Mouse (Mus musculus) gastrocnemius, postnatal 36 days (tissue): Measurements from ENCODE around the gene Cdc6. TPM values are rescaled to one million over a fixed set of nuclear protein-coding genes. Genes with fewer than 3 reads are reported as not detected.
"Not testable (repeated sequence)": the region's sequence is repeated elsewhere in the genome, so short reads cannot be mapped to it uniquely, and the experiment has no call there.

Source experiments
- DNase-seq, 2 experiments: peaks; one replicate each; pipeline ENCODE4 v3.0.0; 2022
- intact Hi-C: fragments of 180-260 bp; cut with DNase I; formaldehyde crosslinking; loops from one replicate; pipeline ENCODE4 v1.15.1; 2025
- total RNA-seq, 2 experiments: library from RNA; stranded (reverse); gene quantifications; 2 replicates each; pipeline ENCODE4 v1.2.3; 2021

The Cdc6 gene
- total RNA-seq, 2 experiments from 2014 or later: 0.20 to 0.64 TPM

DNA sequence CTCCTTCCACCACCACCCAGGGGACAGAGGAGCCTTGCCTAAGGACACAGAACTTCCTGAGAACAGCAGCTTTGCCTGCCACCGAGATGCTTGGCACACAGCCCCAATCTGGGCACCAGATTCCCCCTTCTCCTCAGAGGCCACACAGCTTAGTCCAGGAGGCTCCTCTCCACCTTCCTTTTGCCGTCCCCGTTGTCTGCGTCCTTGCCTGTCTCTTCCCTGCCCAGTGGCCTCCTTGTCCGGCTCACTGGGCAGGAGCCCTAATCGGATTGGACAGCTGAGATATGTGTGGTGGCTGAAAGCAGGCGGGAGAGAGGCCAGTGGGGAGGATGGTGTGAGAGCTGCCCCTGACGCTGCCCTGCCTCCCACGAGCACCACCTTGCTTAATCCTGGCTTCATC lies 21.9 kb downstream of the Cdc6 start:
- intact Hi-C loops: loop anchor here (5.0 to 10.0 kb wide), 3 partner anchors 105 to 218 kb away; no protein-coding TSS in a partner anchor
- DNase-seq: no peak

DNA sequence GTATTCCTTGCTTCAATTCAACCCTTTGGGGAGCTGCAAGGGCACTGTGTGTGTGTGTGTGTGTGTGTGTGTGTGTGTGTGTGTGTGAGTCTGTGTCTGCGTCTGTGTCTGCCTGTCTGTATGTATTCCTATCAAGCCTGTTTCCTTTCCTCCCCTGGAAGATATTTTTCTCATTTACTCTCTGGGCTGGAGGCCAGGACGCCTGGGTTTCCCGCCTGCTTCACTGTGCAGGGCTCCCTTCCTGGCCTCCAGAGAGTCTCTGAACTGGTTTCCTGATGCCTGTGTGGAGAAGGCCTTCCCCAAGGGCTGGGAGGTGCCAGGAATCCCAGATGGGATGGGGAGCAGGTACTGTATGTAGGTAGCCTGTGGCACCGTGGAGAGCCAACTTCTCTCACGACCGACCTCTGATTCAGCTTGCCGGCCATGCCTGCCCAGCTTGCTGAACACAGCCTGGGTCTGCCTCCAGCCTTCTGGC lies 22.6 kb downstream of the Cdc6 start:
- DNase-seq: no peak
- intact Hi-C loops: no loop called here

DNA sequence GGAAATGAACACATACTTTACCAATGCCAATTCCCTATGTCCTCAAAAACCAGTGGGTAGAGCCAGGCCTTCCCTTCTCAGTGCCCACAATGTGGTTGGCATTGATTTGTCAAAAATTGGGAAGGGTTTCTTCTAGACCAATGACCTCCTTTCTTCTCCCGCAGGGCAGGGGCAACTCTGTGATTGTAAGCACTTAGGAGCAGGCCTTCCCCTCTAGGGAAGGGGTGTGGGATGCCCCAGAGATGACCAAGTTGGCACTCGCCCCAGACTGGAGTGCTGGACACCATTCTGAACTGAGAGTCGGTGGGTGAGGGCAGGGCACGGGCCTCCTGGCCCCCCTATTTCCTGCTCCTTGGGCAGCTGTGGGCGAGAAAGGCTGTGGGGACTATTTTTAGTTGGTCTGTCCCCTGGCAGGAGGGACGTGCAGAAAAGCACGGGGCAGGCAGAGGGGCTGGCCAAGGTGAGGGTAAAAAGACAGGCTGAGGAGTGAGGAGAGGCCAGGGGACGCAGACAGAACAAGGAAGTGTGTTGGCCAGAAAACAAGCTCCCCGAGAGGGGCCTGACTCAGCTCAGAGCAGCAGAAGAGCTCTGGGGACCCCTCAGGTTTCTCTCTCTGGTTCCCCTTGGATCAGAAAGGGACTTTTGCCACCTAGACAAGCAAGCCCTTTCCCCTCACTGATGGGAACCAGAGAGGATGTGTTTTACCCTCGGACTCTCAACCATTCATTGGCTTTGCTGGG lies 23.3 kb downstream of the Cdc6 start:
- intact Hi-C loops: no loop called here
- DNase-seq: peak in 1 of 2 experiments; percentile 29

DNA sequence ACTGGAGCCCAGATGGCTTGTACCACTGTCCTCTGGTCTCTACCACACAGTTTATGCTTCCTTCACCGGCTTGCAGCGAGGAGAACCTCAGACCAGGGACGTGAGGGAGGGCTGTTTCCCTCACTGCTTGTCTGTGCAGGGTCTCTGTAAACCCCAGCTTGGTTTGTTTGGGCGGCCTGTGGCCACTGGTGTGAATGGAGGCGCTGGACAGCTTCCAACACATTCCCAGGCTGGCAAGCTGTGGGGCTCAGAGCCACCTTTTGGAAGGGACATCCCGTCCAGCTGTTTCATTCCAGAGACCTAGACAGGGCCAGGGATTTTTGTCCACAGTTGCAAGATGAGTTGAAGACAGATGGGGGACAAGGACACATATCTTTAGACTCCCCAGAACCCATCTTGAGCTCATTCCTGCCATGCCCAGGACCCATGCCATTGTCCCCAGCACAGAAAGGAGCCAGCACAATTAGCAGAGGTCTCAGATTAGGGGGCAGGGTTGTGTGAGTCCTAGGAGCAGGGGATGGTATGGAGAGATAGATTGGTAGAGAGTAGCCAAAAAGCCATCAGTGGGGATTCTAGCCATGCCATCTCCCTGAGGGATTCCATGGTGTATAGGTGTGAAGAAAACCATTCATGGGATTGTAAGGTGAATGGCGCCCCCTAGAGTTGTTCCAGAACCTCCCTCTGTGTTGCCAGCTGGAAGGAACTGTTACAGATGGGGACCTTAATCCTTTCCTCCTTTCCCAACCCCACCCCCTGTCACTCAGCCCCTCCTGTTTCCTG lies 24.1 kb downstream of the Cdc6 start:
- intact Hi-C loops: loop anchor here (2.0 kb wide), 1 partner anchor 41 kb away; no protein-coding TSS in a partner anchor

DNA sequence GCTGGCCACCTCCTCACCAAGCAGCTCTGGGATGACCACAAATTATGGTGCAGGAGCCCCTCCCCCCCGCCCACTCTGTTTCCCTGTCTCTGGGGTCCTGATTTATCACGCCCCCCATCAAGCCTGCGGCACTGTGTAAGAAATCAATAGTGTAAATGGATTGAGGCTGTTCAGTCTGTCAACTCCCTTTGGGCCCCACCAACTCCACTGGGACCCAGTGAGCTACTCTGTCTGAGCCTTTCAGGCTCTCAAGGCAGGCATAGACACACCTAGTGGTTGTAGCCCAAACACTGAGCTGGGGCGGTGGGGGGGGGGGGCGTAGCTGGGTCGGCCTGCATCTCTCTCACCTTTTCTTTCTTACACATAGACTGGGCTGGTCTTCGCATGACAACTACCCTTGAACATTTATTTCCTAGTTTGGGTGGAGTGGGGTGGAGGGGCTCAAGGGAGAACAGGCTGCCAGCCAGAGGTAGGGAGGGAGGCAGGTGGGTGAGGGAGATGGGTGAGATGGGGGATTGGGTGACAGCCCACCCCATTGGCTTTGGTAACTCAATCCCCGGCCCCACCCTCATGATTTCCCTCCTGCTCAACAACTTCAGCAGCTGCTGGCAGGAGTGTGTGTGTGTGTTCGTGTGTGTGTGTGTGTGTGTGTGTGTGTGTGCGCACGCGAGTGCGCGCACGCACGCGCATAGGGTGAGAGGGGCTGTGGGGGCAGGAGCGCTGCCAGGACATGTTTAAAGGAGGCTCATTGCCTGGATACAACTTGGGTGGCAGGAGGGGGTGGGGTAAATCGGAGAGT lies 24.9 kb downstream of the Cdc6 start:
- peak in 1 of 2 experiments; percentile 23 for DNase-seq
- intact Hi-C loops: loop anchor here (2.0 kb wide), 1 partner anchor 40 kb away; no protein-coding TSS in a partner anchor

More for the DNA sequence above, 24.1 kb downstream of the Cdc6 start:
- peak; percentile 37 to 47 for DNase-seq

DNA sequence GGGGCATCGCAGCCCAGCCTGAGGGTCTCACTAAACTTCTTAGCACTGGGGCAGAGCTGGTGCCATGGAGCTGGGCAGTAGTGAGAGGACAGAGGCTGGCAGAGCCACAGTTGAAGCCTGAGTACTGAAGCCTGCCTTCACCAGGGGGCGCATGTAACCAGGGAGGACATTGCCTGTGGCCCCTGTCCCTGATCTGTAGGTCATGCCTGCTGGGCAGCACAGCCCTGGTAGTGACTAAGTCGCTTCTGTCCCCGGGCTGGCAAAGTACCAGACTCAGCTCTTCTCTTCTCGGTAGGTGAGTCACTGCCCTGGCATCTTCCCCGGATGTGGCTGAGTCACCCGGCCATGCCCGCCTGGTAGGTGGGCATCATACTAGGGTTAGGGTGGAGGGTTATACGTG lies 25.6 kb downstream of the Cdc6 start:
- peak; percentile 53 to 67 for DNase-seq
- intact Hi-C loops: loop anchor here (2.0 kb wide), 1 partner anchor 40 kb away; no protein-coding TSS in a partner anchor

DNA sequence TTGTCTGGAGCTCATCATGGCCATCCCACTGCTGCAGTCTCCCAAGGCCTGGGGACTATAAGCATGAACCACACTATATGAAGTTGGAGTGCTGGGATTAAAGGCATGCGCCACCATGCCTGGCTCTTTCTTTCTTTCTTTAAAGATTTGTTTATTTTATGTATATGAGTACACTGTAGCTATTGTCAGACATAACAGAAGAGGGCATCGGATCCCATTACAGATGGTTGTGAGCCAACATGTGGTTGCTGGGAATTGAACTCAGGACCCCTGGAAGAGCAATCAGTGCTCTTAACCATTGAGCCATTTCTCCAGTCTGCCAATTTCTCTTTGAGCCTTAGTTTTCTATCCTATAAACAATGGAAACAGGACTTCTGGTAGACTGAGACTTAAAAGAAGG lies 26.2 kb downstream of the Cdc6 start:
- intact Hi-C loops: loop anchor here (2.0 kb wide), 1 partner anchor 39 kb away; no protein-coding TSS in a partner anchor

DNA sequence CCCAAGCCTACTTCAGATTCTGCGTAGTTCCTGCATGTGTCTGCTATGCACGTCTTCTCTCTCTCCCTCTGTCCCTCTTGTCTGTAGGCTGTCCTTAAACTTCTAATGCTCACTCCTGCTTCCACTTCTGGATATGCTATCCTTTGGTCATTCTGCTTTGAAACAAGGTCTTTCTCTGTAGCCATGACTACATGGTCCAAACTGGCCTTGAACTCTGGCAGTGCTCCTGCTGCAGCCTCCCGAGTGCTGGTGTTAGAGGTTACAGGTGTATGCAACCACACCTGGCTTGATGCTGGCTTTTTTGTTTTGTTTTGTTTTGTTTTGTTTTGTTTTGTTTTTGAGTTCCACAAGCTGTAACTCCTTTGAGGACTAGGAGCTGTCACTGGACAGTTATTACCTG lies 26.8 kb downstream of the Cdc6 start:
- intact Hi-C loops: no loop called here
- no peak for DNase-seq

More for the DNA sequence above, 26.2 kb downstream of the Cdc6 start:
- DNase-seq: not testable (repeated sequence)

DNA sequence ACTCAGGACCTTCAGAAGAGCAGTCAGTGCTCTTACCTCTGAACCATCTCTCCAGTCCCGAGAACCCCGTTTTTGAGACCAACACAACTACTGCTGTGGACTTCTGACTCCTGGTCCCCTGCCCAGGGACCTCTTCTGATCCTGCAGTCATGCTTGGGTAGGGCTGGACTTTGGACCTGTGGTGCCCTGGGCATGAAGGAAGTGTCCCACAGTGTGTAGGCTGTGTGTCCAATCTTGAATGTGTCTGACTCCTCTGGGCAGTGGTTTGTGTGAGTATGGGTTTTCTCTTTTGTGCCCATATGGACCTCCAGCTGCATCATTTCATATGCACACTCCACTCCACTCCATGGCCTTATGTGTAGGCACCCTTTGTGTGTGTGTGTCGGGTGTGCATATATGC lies 27.5 kb downstream of the Cdc6 start:
- no peak for DNase-seq
- intact Hi-C loops: no loop called here

DNA sequence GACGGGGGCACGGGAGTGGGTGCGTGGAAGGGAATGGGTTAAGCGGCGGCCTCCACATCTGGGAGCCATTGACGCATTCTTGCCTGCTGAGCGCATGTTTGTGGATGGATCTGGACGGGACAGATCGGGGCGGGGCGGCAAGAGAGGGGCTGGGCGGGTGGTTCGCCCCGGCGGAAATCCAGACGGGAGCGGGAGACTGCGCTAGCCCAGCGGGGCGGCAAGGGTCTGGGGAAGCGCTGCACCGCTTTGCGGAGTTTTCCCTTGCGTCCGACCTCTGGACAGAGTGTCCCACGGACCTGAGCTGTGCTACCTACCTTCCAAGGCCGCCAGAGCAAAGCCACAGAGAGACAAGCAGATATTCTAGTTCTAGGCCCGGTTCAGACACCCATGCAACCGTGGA lies 28.6 kb downstream of the Cdc6 start:
- intact Hi-C loops: no loop called here
- DNase-seq: peak; percentile 71 to 82

DNA sequence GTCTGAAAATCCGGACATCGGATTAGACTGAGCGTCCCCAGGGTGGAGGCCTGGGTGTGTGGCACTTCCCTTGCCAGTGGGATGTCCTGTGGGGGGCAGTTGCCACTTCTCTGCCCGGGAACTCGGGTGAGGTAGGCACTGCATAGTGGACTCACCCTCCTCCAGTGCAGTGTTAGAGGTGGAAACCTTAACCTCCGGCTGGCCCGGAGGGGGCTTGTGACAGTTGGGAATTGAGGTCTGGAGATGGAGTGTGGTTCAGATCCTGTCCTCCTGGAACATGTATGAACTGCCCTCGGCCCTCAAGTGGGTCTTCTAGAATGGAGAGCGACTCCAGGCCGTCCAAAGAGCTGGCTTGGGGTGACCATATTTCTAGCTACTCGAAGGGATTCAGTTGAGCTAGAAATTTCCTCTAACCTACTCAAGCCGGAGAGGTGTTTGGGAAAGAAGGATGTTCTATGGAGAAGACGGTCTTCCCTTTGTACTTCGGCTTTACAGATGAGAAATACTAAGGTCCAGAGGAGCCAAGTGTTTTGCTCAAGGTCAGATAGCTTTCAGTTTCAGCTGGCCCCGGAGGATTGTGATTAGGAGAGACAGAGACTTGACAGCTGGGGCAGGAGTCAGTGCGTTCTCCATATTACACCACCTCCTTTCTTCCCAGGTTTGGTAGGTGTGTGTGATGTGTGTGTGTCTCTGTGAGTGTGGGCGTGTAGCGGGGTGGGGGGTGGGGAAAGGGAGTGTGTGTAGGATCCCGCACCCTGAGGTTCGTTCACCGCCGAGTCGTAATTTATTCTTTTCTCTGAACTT lies 29.2 kb downstream of the Cdc6 start:
- DNase-seq: no peak
- intact Hi-C loops: no loop called here

DNA sequence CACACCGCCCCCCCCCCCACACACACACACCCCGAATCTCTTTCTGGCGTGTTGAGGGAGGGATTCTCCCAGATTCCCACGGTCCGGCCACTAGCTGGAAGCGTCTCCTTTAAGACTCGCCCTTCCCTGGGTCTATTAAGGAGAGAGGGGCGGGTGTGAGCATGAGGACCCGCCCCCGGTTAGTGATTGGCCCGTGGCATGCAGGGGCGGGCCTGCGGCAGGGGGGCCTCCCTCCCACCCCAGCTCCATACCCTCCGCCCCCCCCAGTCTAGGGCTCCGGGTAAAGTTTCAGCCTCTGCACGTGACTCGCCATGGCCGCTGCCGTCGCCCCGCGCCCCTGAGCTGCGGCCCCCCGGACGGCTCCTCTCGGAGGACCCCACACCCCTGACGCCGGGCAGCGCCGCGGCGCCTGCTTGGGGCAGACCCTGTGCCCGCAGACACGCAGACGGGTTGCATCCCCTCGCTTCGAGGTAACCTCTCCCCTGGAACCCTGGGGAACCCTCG lies 29.9 kb downstream of the Cdc6 start:
- intact Hi-C loops: no loop called here
- DNase-seq: peak; percentile 79 to 87

DNA sequence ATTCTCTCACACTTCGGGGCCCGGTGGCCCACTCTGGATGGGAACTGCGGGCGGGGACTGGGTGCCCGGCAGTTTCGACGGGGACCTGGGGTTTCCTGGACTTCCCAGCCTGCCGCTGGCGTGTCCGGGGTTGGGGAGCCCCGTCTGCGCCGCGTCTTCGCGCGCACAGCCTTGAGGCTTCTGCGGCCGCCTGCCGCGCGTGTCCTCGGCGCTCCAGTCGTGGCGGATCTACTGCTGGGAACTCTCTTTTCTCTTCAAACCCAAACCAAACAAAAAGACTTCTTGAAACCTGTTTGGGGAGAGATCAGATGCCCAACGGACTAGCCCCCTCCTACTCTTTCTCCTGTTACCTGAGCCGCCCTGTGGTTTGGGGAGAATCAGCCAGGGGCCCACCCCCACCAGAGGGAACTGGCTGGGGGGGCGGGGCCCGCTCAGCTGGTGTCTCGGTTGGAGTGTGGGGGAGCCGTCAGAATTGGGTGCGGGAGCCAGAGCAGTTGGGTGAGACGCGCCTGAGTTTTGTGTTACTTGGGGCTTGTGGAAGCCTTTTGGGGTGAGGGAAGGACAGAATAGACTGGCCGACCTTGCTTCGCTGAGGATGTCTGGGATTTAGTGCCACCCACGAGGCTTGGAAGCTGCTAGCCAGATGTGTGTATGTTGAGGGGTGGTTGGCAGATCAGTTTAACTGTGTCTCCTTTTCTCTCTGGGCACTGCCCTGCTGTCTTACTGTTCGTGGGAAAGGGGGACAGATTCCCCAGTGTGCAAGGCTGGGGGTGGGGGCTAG lies 30.5 kb downstream of the Cdc6 start:
- intact Hi-C loops: no loop called here
- peak; percentile 41 to 51 for DNase-seq

DNA sequence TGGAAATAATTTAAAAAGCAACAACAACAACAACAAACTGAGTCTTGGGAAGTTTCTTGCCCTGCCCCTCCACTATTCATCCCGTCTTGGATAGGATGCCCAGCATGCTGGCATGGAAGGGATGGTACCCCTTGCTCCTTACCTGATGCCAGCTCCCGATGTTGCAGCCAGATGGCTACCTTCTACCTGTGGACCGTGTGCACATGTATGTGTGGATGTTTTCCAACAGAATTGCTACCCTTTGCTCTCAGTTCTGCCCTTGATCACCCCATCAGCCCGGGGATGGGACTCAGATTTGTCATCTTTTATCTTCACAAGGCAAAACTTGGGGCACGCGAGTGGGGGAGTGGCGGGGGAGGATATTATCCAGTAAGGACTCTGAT lies 31.1 kb downstream of the Cdc6 start:
- intact Hi-C loops: no loop called here
- DNase-seq: peak in 1 of 2 experiments; percentile 16

DNA sequence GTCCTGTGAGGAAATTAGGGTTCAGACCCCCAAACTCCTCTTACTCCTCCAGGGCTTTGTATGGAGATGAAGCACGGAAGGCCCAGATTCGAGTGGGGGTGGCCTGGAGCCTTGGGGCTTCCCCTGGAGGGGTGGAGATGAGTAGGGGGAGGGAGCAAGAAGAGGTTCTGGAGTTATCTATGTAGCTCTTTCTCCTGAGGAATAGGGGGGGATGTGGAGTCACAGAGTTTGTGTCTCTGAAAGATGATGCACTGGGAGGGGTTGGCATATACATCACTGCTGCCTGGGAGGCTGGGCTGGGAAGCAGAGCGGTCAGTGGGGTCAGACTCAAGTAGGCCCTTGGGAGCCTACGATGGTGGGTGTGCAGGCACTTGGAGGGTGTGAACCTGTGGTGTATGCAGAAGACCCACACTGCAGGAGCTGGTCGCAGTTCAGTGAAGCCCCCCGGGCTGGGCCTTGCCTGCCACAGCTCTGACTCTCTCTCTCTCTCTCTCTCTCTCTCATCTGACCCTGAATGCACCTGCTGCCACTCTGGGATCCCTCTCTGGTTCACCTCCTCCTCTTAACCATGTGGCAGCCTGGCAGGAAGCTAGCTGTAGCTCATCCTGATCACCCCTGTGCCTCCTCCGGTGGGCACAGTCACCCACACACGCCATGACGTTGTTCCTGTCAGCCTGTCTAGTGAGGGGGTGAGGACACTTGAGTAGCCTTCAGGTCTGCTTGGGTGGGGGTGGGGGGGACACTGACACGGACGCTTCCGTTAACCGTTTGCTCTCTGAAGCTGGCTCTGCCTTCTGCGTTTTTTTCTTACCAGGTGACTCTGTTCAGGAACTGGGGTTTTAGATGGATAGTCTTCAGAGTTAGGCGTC lies 31.7 kb downstream of the Cdc6 start:
- peak in 1 of 2 experiments; percentile 16 for DNase-seq
- intact Hi-C loops: no loop called here

DNA sequence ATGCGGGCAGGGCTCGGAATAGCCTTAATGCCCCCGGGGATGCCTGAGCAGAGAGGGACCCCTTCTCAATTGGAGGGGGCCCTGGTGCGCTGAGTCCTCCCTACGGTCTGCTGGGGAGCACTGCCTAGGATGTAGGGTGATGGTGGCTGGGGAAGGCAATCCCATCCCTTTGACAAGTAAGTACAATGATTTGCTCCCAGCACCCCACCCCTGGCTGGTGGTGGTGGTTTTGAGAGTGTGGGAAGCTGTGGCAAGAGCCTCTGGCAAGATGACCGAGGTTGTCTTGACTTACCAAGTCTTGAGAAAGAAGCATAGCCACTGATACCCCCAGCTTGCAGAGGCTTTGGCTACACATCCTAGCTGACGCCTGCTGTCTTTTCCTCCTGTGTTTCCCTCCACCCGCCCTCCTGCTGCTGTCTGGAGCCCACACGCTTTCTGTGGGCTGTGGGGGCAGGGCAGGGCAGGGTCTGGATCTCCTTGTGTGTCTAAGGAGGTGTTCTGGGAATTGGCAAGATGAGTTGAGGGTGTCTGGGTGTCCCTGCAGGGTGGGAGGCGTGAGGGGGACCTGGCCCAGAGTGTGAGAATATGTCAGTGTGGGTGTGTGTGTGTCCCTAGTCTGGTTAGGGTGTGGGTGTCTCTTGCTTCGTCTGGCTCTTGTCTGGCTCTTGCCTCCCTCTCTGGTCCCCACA lies 32.5 kb downstream of the Cdc6 start:
- intact Hi-C loops: no loop called here

DNA sequence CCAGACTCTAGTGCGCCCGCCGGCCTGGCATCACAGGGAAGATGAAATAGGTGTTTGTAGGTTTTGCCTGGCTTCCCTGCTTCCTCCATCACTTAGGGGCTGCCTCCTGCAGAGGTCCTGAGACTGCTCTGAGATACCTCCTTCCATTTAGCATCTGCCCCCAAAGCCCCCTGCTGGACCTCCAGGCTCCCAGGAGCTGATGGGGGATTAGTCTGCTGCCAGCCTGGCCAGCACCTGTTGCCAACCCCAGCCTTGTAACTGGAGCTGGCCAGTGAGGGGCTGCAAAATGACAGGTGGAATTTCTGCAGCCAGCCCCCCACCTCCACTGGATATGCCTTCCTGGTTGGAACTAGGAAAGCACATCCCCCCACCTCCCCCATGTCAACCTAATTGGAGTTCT lies 33.2 kb downstream of the Cdc6 start:
- DNase-seq: no peak
- intact Hi-C loops: no loop called here

More for the DNA sequence above, 32.5 kb downstream of the Cdc6 start:
- DNase-seq: no peak
